In genomic region chr17:89297277-89298002, GRCm38 (mm10) we compare ENCODE assay signal across 11 mouse cellular contexts.
DNase-seq lines count a peak whose midpoint lies in the region; ATAC-seq and TF ChIP-seq lines count a peak whose summit lies in the region.
"Had no signal": no experiment of that assay in that cellular context is flagged by ENCODE, and none has a peak within 500 bp of the region (broad histone marks: within the 10 kb centered on the region; RNA-seq: fewer than 3 reads in every experiment).

No protein-coding gene starts in this region.

- peak; percentile 62 to 65 for DNase-seq in cerebellum, postnatal 10 days
- no peak for DNase-seq in cerebellum, adult 11-12 months
- no peak for DNase-seq in lung, adult 18-20 months
- DNase-seq in midbrain, postnatal 0 days (ENCODE audit: low spot score) = peak; percentile 61
- no peak for DNase-seq in gastrocnemius, postnatal 14 days
- DNase-seq in ovary, postnatal 10 days (ENCODE audit: low spot score) = no peak
- DNase-seq: B cell, adult 2 months; gastrocnemius, postnatal 10 days had no signal

- 0 out of 2 replicates have a peak, but pooled peaks have one; percentile 23 for ATAC-seq in lung, embryonic 16.5 days (ENCODE audit: low read depth)
- ATAC-seq in hindbrain, embryonic 16.5 days = peak; percentile 72
- ATAC-seq in midbrain, postnatal 0 days (ENCODE audit: low FRiP score) = peak; percentile 52

- no peaks in the 10 kb centered on the region for H3K9me3 ChIP-seq in lung, embryonic 16.5 days (ENCODE audit: control insufficient read depth, low read length)
- H3K9me3 ChIP-seq in hindbrain, embryonic 16.5 days (ENCODE audit: control insufficient read depth, low read length) = no peaks in the 10 kb centered on the region
- no peaks in the 10 kb centered on the region for H3K9me3 ChIP-seq in midbrain, postnatal 0 days (ENCODE audit: low read length)
- H3K9me3 ChIP-seq: embryonic facial prominence, embryonic 12.5 days had no signal

- no peak overlapping the region for H3K9ac ChIP-seq in lung, embryonic 16.5 days (ENCODE audit: low read length)
- no peak overlapping the region for H3K9ac ChIP-seq in hindbrain, embryonic 16.5 days (ENCODE audit: low read depth, low read length)
- H3K9ac ChIP-seq in midbrain, postnatal 0 days (replicated peaks; ENCODE audit: low read length, poor library complexity, severe bottlenecking) = no peak overlapping the region
- H3K9ac ChIP-seq: embryonic facial prominence, embryonic 12.5 days had no signal

- no peak overlapping the region for H3K4me3 ChIP-seq in lung, embryonic 16.5 days (ENCODE audit: low read length)
- H3K4me3 ChIP-seq in hindbrain, embryonic 16.5 days (ENCODE audit: low read length) = no peak overlapping the region
- no peak overlapping the region for H3K4me3 ChIP-seq in midbrain, postnatal 0 days (ENCODE audit: low read depth, low read length)
- H3K4me3 ChIP-seq: embryonic facial prominence, embryonic 12.5 days had no signal

- H3K4me2 ChIP-seq in lung, embryonic 16.5 days (ENCODE audit: low read depth, low read length) = no peak overlapping the region
- H3K4me2 ChIP-seq in hindbrain, embryonic 16.5 days (ENCODE audit: low read length) = no peak overlapping the region
- H3K4me2 ChIP-seq in midbrain, postnatal 0 days (ENCODE audit: low read depth, low read length, poor library complexity, severe bottlenecking) = no peak overlapping the region
- H3K4me2 ChIP-seq: embryonic facial prominence, embryonic 12.5 days had no signal

- no peak overlapping the region for H3K27ac ChIP-seq in lung, embryonic 16.5 days (ENCODE audit: low read length)
- H3K27ac ChIP-seq in hindbrain, embryonic 16.5 days (ENCODE audit: low read depth, low read length) = no peak overlapping the region
- H3K27ac ChIP-seq in midbrain, postnatal 0 days (ENCODE audit: low read depth, low read length) = no peak overlapping the region
- H3K27ac ChIP-seq: embryonic facial prominence, embryonic 12.5 days had no signal

- H3K36me3 ChIP-seq in lung, embryonic 16.5 days (ENCODE audit: control insufficient read depth, insufficient read depth, low read length) = no peaks in the 10 kb centered on the region
- no peaks in the 10 kb centered on the region for H3K36me3 ChIP-seq in hindbrain, embryonic 16.5 days (ENCODE audit: control insufficient read depth, insufficient read depth, low read length)
- H3K36me3 ChIP-seq in midbrain, postnatal 0 days (ENCODE audit: insufficient read depth, low read length) = no peaks in the 10 kb centered on the region
- H3K36me3 ChIP-seq: embryonic facial prominence, embryonic 12.5 days had no signal

- 21% methylated on average over 4 of the region's 4 CpGs for WGBS in lung, embryonic 16.5 days
- 7% methylated on average over 4 of the region's 4 CpGs for WGBS in hindbrain, embryonic 16.5 days
- 11% methylated on average over 4 of the region's 4 CpGs for WGBS in midbrain, postnatal 0 days

- no peaks in the 10 kb centered on the region for H3K27me3 ChIP-seq in lung, embryonic 16.5 days (ENCODE audit: control insufficient read depth, insufficient read depth, low read depth, low read length)
- H3K27me3 ChIP-seq in hindbrain, embryonic 16.5 days (replicated peaks; ENCODE audit: control insufficient read depth, insufficient read depth, low read length) = no peaks in the 10 kb centered on the region
- H3K27me3 ChIP-seq in midbrain, postnatal 0 days (ENCODE audit: insufficient read depth, low read length) = no peaks in the 10 kb centered on the region
- H3K27me3 ChIP-seq: embryonic facial prominence, embryonic 12.5 days had no signal

- H3K4me1 ChIP-seq in lung, embryonic 16.5 days (replicated peaks; ENCODE audit: control insufficient read depth, insufficient read depth, low read length) = no peaks in the 10 kb centered on the region
- H3K4me1 ChIP-seq in hindbrain, embryonic 16.5 days (ENCODE audit: control insufficient read depth, insufficient read depth, low read depth, low read length) = no peaks in the 10 kb centered on the region; the same call in 1 of the 2 replicates
- no peaks in the 10 kb centered on the region for H3K4me1 ChIP-seq in midbrain, postnatal 0 days (ENCODE audit: insufficient read depth, low read length)
- H3K4me1 ChIP-seq: embryonic facial prominence, embryonic 12.5 days had no signal

- intact Hi-C loops in gastrocnemius, postnatal 14 days (cut with DNase I; ENCODE audit: low total_unique reads) = no loop called here

- TF ChIP-seq CTCF in midbrain, postnatal 0 days (IDR thresholded peaks at IDR 0.05) = peak; percentile 62

Comparison
In these comparisons a context has a peak if more than half of its experiments do, and no peak if none do; other contexts are left out.
1. DNase-seq: peak in cerebellum, postnatal 10 days (2 of 2) and midbrain, postnatal 0 days (single experiment); none in cerebellum, adult 11-12 months (single experiment), lung, adult 18-20 months (0 of 2), gastrocnemius, postnatal 14 days (single experiment) and ovary, postnatal 10 days (single experiment).
2. Peak in every context shown above with its lines, with median percentiles within 50 percentile points of each other: ATAC-seq.